Mouse (Mus musculus) layer of hippocampus, postnatal 10 days (tissue): ENCODE results near the gene Ror2. TPM values are rescaled to one million over a fixed set of nuclear protein-coding genes. Genes with fewer than 3 reads are reported as not detected.

Experiments used
- DNase-seq, 2 experiments: peaks; one replicate each; pipeline ENCODE4 v3.0.0; 2021; ENCODE audit warnings: low spot score in 2 of 2
- total RNA-seq, 2 experiments: library from RNA; stranded (reverse); gene quantifications; 2 replicates each; pipeline ENCODE4 v1.2.3; 2021

Ror2 gene
- total RNA-seq, 2 experiments from 2014 or later, result 2.2 to 2.3 TPM

- DNase-seq, result no peak
These were observed 51.1 kb downstream of the Ror2 start for GRCm38 (mm10) chr13:53234844-53235243.

GRCm38 (mm10) chr13:53233826-53234786 is 51.8 kb downstream of the Ror2 start:
- DNase-seq, result no peak

GRCm38 (mm10) chr13:53233381-53233780 is 52.5 kb downstream of the Ror2 start:
- peak; percentile 46 to 65 for DNase-seq

- DNase-seq, result no peak
These were observed 53.5 kb downstream of the Ror2 start for GRCm38 (mm10) chr13:53232419-53232818.

GRCm38 (mm10) chr13:53230446-53231161 is 55.3 kb downstream of the Ror2 start:
- DNase-seq, result no peak

GRCm38 (mm10) chr13:53227019-53227418 is 58.9 kb downstream of the Ror2 start:
- DNase-seq, result no peak

- no peak for DNase-seq
These were observed 59.5 kb downstream of the Ror2 start for GRCm38 (mm10) chr13:53226461-53226860.

GRCm38 (mm10) chr13:53225925-53226324 is 60.0 kb downstream of the Ror2 start:
- DNase-seq, result no peak

- no peak for DNase-seq
These were observed 64.7 kb downstream of the Ror2 start for GRCm38 (mm10) chr13:53221176-53221575.

GRCm38 (mm10) chr13:53219889-53220288 is 66.0 kb downstream of the Ror2 start:
- no peak for DNase-seq

- DNase-seq, result no peak
These were observed 66.5 kb downstream of the Ror2 start for GRCm38 (mm10) chr13:53219391-53219790.

- no peak for DNase-seq
These were observed 68.4 kb downstream of the Ror2 start for GRCm38 (mm10) chr13:53217396-53217975.

GRCm38 (mm10) chr13:53211971-53212733 is 73.8 kb downstream of the Ror2 start:
- DNase-seq, result no peak

GRCm38 (mm10) chr13:53208556-53208955 is 77.4 kb downstream of the Ror2 start:
- peak in 1 of 2 experiments; percentile 21 for DNase-seq

- no peak for DNase-seq
These were observed 80.6 kb downstream of the Ror2 start for GRCm38 (mm10) chr13:53205128-53205911.

- no peak for DNase-seq
These were observed 83.5 kb downstream of the Ror2 start for GRCm38 (mm10) chr13:53202439-53202830.

GRCm38 (mm10) chr13:53201628-53202438 is 84.1 kb downstream of the Ror2 start:
- DNase-seq, result no peak

GRCm38 (mm10) chr13:53200121-53200520 is 85.8 kb downstream of the Ror2 start:
- no peak for DNase-seq

- no peak for DNase-seq
These were observed 86.7 kb downstream of the Ror2 start for GRCm38 (mm10) chr13:53199262-53199661.
